11 mouse cellular contexts compared by ENCODE assay signal in the genomic region with DNA sequence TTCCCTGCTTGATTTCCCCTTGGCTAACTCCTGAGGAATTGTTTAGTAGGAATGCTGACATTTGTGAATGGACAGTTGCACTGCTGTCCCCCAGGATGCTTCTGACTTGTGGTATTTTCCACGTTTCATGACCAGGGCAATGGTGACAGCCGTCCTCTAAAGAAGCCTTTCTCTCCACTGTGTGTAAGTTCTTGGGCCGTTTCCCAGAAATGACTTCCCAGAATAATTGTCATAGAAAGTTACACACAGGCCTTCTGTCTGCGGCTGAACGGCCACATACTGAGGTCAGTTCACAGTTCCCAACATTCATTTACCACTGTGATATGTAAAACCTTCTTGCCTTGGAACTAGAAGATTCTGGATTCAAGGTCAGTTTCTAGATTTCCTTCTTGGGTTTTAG. TPM values are rescaled to one million over a fixed set of nuclear protein-coding genes. Genes with fewer than 3 reads are reported as not detected.
A peak's percentile ranks its signal among the peaks of the same experiment; 100 is the strongest.
DNase-seq lines count a peak whose midpoint lies in the region; ATAC-seq and TF ChIP-seq lines count a peak whose summit lies in the region.
"Had no signal": no experiment of that assay in that cellular context is flagged by ENCODE, and none has a peak within 500 bp of the region (broad histone marks: within the 10 kb centered on the region; RNA-seq: fewer than 3 reads in every experiment).

No protein-coding gene starts in this region.

- 65% methylated on average over 5 of the region's 5 CpGs for WGBS in limb, embryonic 13.5 days
- 89% methylated on average over 5 of the region's 5 CpGs for WGBS in limb, embryonic 10.5 days
- WGBS in heart, embryonic 14.5 days: 30% methylated on average over 5 of the region's 5 CpGs
- 57% methylated on average over 5 of the region's 5 CpGs for WGBS in limb, embryonic 14.5 days

- peak overlapping the region; percentile 11; the same call in 1 of the 2 replicates for H3K27ac ChIP-seq in limb, embryonic 13.5 days
- H3K27ac ChIP-seq in limb, embryonic 10.5 days: no peak overlapping the region
- H3K27ac ChIP-seq in heart, embryonic 14.5 days (replicated peaks in 1 of 2; ENCODE audit: control insufficient read depth in 1 of 2, insufficient read depth in 1 of 2, low read depth in 2 of 2, low read length in 2 of 2): peak overlapping the region; percentile 51 to 63; a peak in 3 of 4 replicates
- no peak overlapping the region; the same call in 1 of the 2 replicates for H3K27ac ChIP-seq in limb, embryonic 14.5 days (replicated peaks; ENCODE audit: low read depth, low read length)
- H3K27ac ChIP-seq: lung, embryonic 15.5 days had no signal

- H3K9me3 ChIP-seq in limb, embryonic 13.5 days: no peaks in the 10 kb centered on the region
- H3K9me3 ChIP-seq in limb, embryonic 10.5 days (replicated peaks): no peaks in the 10 kb centered on the region
- no peaks in the 10 kb centered on the region for H3K9me3 ChIP-seq in heart, embryonic 14.5 days (ENCODE audit: control insufficient read depth, low read length)
- H3K9me3 ChIP-seq in limb, embryonic 14.5 days (ENCODE audit: control insufficient read depth, low read length): no peaks in the 10 kb centered on the region
- H3K9me3 ChIP-seq: lung, embryonic 15.5 days had no signal

- DNase-seq in heart, adult 11 months: peak; percentile 88
- no peak for DNase-seq in heart, postnatal 25 days (ENCODE audit: low spot score)
- DNase-seq in limb, embryonic 10.5 days (ENCODE audit: low spot score): no peak
- DNase-seq in limb, embryonic 14.5 days (ENCODE audit: low spot score): no peak
- no peak for DNase-seq in T-cell, adult 2 months (ENCODE audit: low spot score)
- DNase-seq in MN1 (ENCODE audit: low spot score): no peak
- DNase-seq: cerebellum, postnatal 14 days had no signal

- intact Hi-C loops in heart, postnatal 25 days (cut with DNase I): no loop called here

- H3K27me3 ChIP-seq in limb, embryonic 13.5 days: no peaks in the 10 kb centered on the region
- H3K27me3 ChIP-seq in limb, embryonic 10.5 days (ENCODE audit: low read depth, poor library complexity, severe bottlenecking): no peaks in the 10 kb centered on the region
- no peaks in the 10 kb centered on the region for H3K27me3 ChIP-seq in heart, embryonic 14.5 days (ENCODE audit: control insufficient read depth, insufficient read depth, low read length)
- H3K27me3 ChIP-seq in limb, embryonic 14.5 days (ENCODE audit: control insufficient read depth, insufficient read depth, low read length): no peaks in the 10 kb centered on the region
- H3K27me3 ChIP-seq: lung, embryonic 15.5 days had no signal

- no peak overlapping the region for H3K4me2 ChIP-seq in limb, embryonic 13.5 days (replicated peaks)
- H3K4me2 ChIP-seq in heart, embryonic 14.5 days (ENCODE audit: low read length): no peak overlapping the region
- H3K4me2 ChIP-seq in limb, embryonic 14.5 days (replicated peaks; ENCODE audit: low read depth, low read length, severe bottlenecking): no peak overlapping the region
- H3K4me2 ChIP-seq: lung, embryonic 15.5 days had no signal

- no peak overlapping the region for H3K9ac ChIP-seq in limb, embryonic 13.5 days
- H3K9ac ChIP-seq in heart, embryonic 14.5 days (ENCODE audit: low read length): no peak overlapping the region
- H3K9ac ChIP-seq in limb, embryonic 14.5 days (ENCODE audit: low read depth, low read length, severe bottlenecking): no peak overlapping the region
- H3K9ac ChIP-seq: lung, embryonic 15.5 days had no signal

- peaks cover 27% of the 10 kb centered on the region for H3K4me1 ChIP-seq in limb, embryonic 13.5 days
- H3K4me1 ChIP-seq in limb, embryonic 10.5 days: peaks cover 22% of the 10 kb centered on the region
- H3K4me1 ChIP-seq in heart, embryonic 14.5 days (ENCODE audit: control insufficient read depth in 2 of 2, insufficient read depth in 2 of 2, low read length in 2 of 2): peaks cover 7 to 10% of the 10 kb centered on the region in 2 experiments
- H3K4me1 ChIP-seq in limb, embryonic 14.5 days (ENCODE audit: control insufficient read depth, insufficient read depth, low read length): peaks cover 25% of the 10 kb centered on the region

- ATAC-seq in limb, embryonic 13.5 days (ENCODE audit: low FRiP score, low read depth): no peak
- ATAC-seq in heart, embryonic 14.5 days (ENCODE audit: insufficient number of reproducible peaks, insufficient read depth, low FRiP score, low read depth): 0 out of 2 replicates have a peak, but pooled peaks have one; percentile 9
- ATAC-seq in limb, embryonic 14.5 days (ENCODE audit: low FRiP score, low read depth): 0 out of 2 replicates have a peak, but pooled peaks have one; percentile 32

- no peaks in the 10 kb centered on the region for H3K36me3 ChIP-seq in limb, embryonic 13.5 days
- H3K36me3 ChIP-seq in limb, embryonic 10.5 days: no peaks in the 10 kb centered on the region
- no peaks in the 10 kb centered on the region for H3K36me3 ChIP-seq in heart, embryonic 14.5 days (ENCODE audit: control insufficient read depth, insufficient read depth, low read length)
- H3K36me3 ChIP-seq in limb, embryonic 14.5 days (ENCODE audit: control insufficient read depth, insufficient read depth, low read length): no peaks in the 10 kb centered on the region
- H3K36me3 ChIP-seq: lung, embryonic 15.5 days had no signal

- no peak overlapping the region for H3K4me3 ChIP-seq in limb, embryonic 13.5 days
- H3K4me3 ChIP-seq in limb, embryonic 10.5 days: no peak overlapping the region
- no peak overlapping the region for H3K4me3 ChIP-seq in heart, embryonic 14.5 days (ENCODE audit: control insufficient read depth in 1 of 2, insufficient read depth in 1 of 2, low read depth in 1 of 2, low read length in 2 of 2)
- no peak overlapping the region for H3K4me3 ChIP-seq in limb, embryonic 14.5 days (replicated peaks; ENCODE audit: low read length)
- H3K4me3 ChIP-seq: lung, embryonic 15.5 days had no signal

- no peak for TF ChIP-seq POLR2A in limb, embryonic 14.5 days (IDR thresholded peaks at IDR 0.05; ENCODE audit: borderline replicate concordance, extremely low read depth, insufficient read depth, insufficient read length)

RNA-seq across cellular contexts. Expression of gene Epb41l4b, which starts 28.6 kb away (rescaled TPM):
- 1 to 10 TPM; 3.1 to 3.4 TPM for total RNA-seq in heart, postnatal 25 days (2021)
- polyA plus RNA-seq in limb, embryonic 13.5 days (2015; fragmentation: Nextera tagmentation; extraction: Ambion mirVana): 1.8 and 2.3 TPM in 2 replicates
- 1.1 and 1.6 TPM in 2 replicates for polyA plus RNA-seq in limb, embryonic 10.5 days (2016; fragmentation: Nextera tagmentation; extraction: Ambion mirVana)
- polyA plus RNA-seq in heart, embryonic 14.5 days (2014; fragmentation: Nextera tagmentation; extraction: Ambion mirVana): 0.30 and 0.57 TPM in 2 replicates
- 12.2 and 12.3 TPM in 2 replicates for polyA plus RNA-seq in limb, embryonic 14.5 days (2012; rRNA removed)
- polyA plus RNA-seq in limb, embryonic 14.5 days (2014; fragmentation: Nextera tagmentation; extraction: Ambion mirVana): 5.3 and 5.6 TPM in 2 replicates
- total RNA-seq: monocyte, adult 5-6 weeks had no signal

Comparison
In these comparisons a context has a peak if more than half of its experiments do, and no peak if none do; other contexts are left out.
1. H3K27ac ChIP-seq: peak in limb, embryonic 13.5 days (single experiment) and heart, embryonic 14.5 days (2 of 2); none in limb, embryonic 10.5 days (single experiment) and limb, embryonic 14.5 days (single experiment).